Mouse (Mus musculus) thymus, postnatal 36 days (tissue): ENCODE measurements around the gene Tmem8.

Experiments
- DNase-seq, 2 experiments: peaks; one replicate each; pipeline ENCODE4 v3.0.0; 2022; ENCODE audit warnings: mixed read lengths in 2 of 2

Gene Tmem8

DNA sequence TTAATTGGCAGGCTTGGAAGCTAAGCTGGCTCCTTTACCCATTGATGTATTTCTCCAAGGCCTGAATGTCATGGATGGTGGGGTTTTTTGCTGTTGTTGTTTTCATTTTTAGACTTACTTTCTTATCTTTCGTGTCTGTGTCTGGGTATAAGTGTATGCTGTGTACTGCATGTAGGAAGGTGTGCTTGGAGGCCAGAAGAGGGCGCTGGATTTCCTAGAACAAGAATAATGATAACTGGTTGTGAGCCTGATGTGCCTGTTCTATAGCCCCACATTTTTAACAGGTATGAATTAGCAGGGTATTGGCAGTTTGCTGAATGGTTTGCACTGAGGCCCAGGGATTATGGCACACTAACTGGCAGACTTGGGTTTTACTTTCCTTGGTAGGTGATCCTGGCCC lies 36.0 kb downstream of the Tmem8 start:
- no peak for DNase-seq

DNA sequence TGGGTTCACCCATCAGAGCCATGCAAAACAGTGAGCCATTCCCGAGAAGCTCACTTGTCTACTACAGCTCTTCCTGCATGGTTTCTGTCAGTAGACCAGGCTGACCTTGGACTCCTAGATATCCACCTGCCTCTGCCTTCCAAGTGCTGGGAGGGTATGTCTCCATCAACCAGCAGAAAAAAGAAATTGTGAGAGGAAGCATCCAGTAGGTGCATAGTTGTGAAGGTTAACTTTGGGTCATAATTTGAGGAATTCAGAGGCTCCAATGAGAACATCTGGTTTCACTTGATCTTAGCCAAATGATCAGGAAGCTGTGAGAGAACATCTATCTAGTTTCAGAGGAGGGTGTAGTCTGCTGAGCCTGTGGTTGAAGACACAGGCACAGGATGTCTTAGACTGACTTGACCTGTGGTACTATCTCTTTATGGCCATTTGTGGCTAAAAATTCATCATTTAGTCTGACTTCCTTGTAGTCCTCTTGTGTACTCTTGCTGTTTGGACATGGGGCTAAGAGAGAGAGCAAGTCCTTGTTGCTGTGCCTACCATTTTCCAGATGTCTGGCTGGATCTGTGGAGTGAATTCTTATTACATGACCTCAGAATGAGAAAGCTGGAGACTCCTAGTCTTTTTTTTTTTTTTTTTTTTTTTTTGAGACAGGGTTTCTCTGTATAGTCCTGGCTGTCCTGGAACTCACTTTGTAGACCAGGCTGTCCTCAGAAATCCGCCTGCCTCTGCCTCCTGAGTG lies 39.0 kb downstream of the Tmem8 start:
- no peak for DNase-seq

- no peak for DNase-seq
Measured at GRCm38 (mm10) chr17:26162736-26163135, 49.6 kb downstream of the Tmem8 start.

- DNase-seq = peak; percentile 26 to 27
Measured at GRCm38 (mm10) chr17:26168039-26168438, 54.9 kb downstream of the Tmem8 start.
